Mouse (Mus musculus) forebrain, postnatal 0 days (tissue): Measurements from ENCODE around the gene Cplx1. TPM values are rescaled to one million over a fixed set of nuclear protein-coding genes. Genes with fewer than 3 reads are reported as not detected.
"Not testable (repeated sequence)": the region's sequence is repeated elsewhere in the genome, so short reads cannot be mapped to it uniquely, and the experiment has no call there.

ENCODE experiments used
- ATAC-seq: fragments of 200-750 bp; cut with Nextera tagmentation; 2 replicates; pipeline ENCODE4 v1.8.0; 2017; ENCODE audit warnings: mild to moderate bottlenecking, moderate library complexity
- DNase-seq: peaks from one replicate; pipeline ENCODE4 v3.0.0-alpha.2; 2015
- H3K27ac ChIP-seq: fragments of 300-500 bp; sonication (generic); 2 replicates; pipeline ENCODE4 v1.5.1; 2014; ENCODE audit warnings: low read depth, mild to moderate bottlenecking, antibody characterized with exemption, low read length, moderate library complexity, mixed read lengths
- H3K27me3 ChIP-seq: fragments of 300-500 bp; sonication (generic); 2 replicates; pipeline ENCODE4 v1.6.1; 2014; ENCODE audit warnings: mild to moderate bottlenecking, low read length, mixed read lengths; ENCODE audit not compliant: insufficient read depth
- H3K36me3 ChIP-seq: fragments of 300-500 bp; sonication (generic); 2 replicates; pipeline ENCODE4 v1.6.1; 2014; ENCODE audit warnings: mild to moderate bottlenecking, moderate library complexity; ENCODE audit not compliant: insufficient read depth
- H3K4me1 ChIP-seq: fragments of 300-500 bp; sonication (generic); 2 replicates; pipeline ENCODE4 v1.6.1; 2014; ENCODE audit warnings: antibody characterized with exemption; ENCODE audit not compliant: insufficient read depth
- H3K4me2 ChIP-seq: fragments of 300-500 bp; sonication (generic); 2 replicates; pipeline ENCODE4 v1.6.1; 2014; ENCODE audit warnings: low read depth, mild to moderate bottlenecking, moderate library complexity
- H3K4me3 ChIP-seq: fragments of 300-500 bp; sonication (generic); 2 replicates; pipeline ENCODE4 v1.5.1; 2014; ENCODE audit warnings: low read depth, low read length, mixed read lengths
- H3K9ac ChIP-seq: fragments of 300-500 bp; sonication (generic); 2 replicates; pipeline ENCODE4 v1.6.1; 2014; ENCODE audit warnings: mild to moderate bottlenecking
- H3K9me3 ChIP-seq: fragments of 300-500 bp; sonication (generic); 2 replicates; pipeline ENCODE4 v1.6.1; 2016; ENCODE audit warnings: low read length
- CTCF ChIP-seq: sonication (generic); IDR thresholded peaks from 2 replicates; pipeline ENCODE4 v1.5.1; 2016; ENCODE audit warnings: antibody characterized with exemption, control low read depth, low read depth
- WGBS: fragments of 180-500 bp; shearing (Covaris S2); extraction: QIAGEN DNeasy Blood & Tissue Kit; methylation state at CpG from one replicate; pipeline ENCODE4 v1.1.7; 2014; 5-methylcytosine and 5-hydroxymethylcytosine counted together
- polyA plus RNA-seq: library from polyadenylated mRNA; unstranded; fragments of >200 nt; fragmentation: Nextera tagmentation; extraction: Ambion mirVana; gene quantifications from 2 replicates; pipeline ENCODE4 v1.2.1, GENCODE M21; 2015
- total RNA-seq: library from RNA; depleted of rRNA; stranded (reverse); fragments of >200 nt; gene quantifications from 2 replicates; pipeline ENCODE4 v1.2.3, GENCODE M21; 2014

The Cplx1 gene
- total and polyA plus RNA-seq, 2 experiments from 2014 or later: 38.1 to 146 TPM

DNA sequence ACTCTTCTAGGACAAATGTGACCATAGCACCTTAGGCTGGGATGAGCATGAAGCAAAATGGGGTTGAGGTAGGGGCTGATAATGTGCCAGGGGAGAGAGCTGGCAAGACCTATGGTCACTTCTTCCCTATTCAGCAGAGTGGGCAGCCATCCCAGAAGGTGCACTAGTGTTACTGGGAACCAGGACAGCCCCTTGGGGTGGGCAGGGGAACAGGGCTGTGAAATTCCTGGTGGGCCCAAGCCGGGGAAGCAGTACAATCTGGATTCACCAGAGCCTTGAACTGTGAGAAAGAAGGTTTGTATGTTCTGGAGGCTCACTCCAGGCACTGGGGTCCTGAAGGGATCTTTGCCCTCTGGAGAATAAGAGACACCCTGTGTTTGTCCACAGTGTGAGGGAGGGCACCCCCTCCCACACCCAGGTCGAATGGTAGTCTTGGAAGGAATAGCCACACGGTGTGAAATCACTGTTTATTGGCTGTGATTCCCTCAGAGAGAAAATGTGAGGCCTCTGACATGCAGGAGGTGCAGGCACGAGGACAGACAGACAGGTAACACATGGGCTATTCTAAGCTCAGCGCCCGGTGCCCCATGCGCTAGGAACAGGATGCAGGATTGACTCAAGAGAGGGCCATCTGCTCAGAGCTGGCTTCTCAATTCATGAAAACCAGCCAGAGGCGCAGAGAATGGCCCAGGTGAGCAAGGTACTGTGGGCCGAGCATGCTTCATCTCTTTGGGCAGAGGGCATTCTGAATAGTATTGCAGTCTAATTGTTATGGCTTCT, 31.5 kb downstream of the Cplx1 start:
- Histone ChIP-seq H3K4me2 (no peak overlapping the region), H3K27ac (no peak overlapping the region), H3K27me3 (no peaks in the 10 kb centered on the region), H3K9me3 (no peaks in the 10 kb centered on the region), H3K9ac (no peak overlapping the region), H3K4me1 (no peaks in the 10 kb centered on the region), H3K36me3 (peaks cover 17% of the 10 kb centered on the region), H3K4me3 (no peak overlapping the region)
- no peak for TF ChIP-seq CTCF
- WGBS: 78% methylated on average over 9 of the region's 9 CpGs
- DNase-seq (no peak), ATAC-seq (no peak)

GRCm38 (mm10) chr5:108516655-108517054, 33.2 kb downstream of the Cplx1 start:
- TF ChIP-seq CTCF: no peak
- Histone ChIP-seq H3K4me2 (no peak overlapping the region), H3K4me3 (no peak overlapping the region), H3K9ac (no peak overlapping the region), H3K36me3 (peaks cover 17% of the 10 kb centered on the region), H3K9me3 (no peaks in the 10 kb centered on the region), H3K27ac (no peak overlapping the region), H3K27me3 (no peaks in the 10 kb centered on the region), H3K4me1 (no peaks in the 10 kb centered on the region)
- DNase-seq: no peak
- no peak for ATAC-seq
- WGBS: 90% methylated on average over 3 of the region's 3 CpGs

GRCm38 (mm10) chr5:108515581-108516361, 34.1 kb downstream of the Cplx1 start:
- no peaks in the 10 kb centered on the region for H3K9me3 ChIP-seq
- ATAC-seq: no peak

GRCm38 (mm10) chr5:108502286-108502685, 47.5 kb downstream of the Cplx1 start:
- WGBS: 92% methylated on average over 18 of the region's 18 CpGs
- no peaks in the 10 kb centered on the region for H3K4me1 ChIP-seq
- H3K27ac ChIP-seq: no peak overlapping the region
- ATAC-seq: no peak
- H3K4me3 ChIP-seq: no peak overlapping the region
- no peak for DNase-seq
- TF ChIP-seq CTCF: no peak
- no peaks in the 10 kb centered on the region for H3K27me3 ChIP-seq
- peaks cover 70% of the 10 kb centered on the region for H3K36me3 ChIP-seq
- H3K4me2 ChIP-seq: no peak overlapping the region
- H3K9me3 ChIP-seq: no peaks in the 10 kb centered on the region
- no peak overlapping the region for H3K9ac ChIP-seq

More at GRCm38 (mm10) chr5:108515581-108516361, 34.1 kb downstream of the Cplx1 start:
- Histone ChIP-seq H3K4me3 (no peak overlapping the region), H3K4me2 (no peak overlapping the region), H3K4me1 (no peaks in the 10 kb centered on the region), H3K27ac (no peak overlapping the region), H3K36me3 (peaks cover 17% of the 10 kb centered on the region), H3K27me3 (no peaks in the 10 kb centered on the region), H3K9ac (no peak overlapping the region)
- TF ChIP-seq CTCF: no peak
- no peak for DNase-seq
- 66% methylated on average over 6 of the region's 6 CpGs for WGBS

DNA sequence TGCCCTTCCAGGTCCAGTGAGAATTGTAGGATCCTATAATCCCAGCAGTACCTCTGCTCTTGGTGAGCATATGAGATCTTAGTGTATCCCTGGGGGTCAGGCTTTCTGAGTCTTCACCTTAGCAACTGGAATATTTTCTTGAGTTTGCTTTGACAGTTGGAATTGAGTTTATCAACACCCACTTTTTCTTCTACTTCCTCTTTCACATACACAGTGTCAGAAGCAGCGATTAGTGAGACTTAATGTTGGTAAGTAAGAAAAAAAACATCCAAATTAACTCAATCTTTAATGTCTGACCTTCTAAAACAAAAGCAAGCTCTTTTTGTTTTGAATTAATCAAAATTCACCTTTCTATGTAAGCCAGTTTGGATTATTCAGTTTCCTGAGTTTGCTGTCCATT, 48.3 kb downstream of the Cplx1 start:
- Histone ChIP-seq H3K36me3 (peaks cover 77% of the 10 kb centered on the region), H3K4me2 (no peak overlapping the region), H3K27me3 (no peaks in the 10 kb centered on the region), H3K27ac (no peak overlapping the region), H3K9me3 (no peaks in the 10 kb centered on the region), H3K4me3 (no peak overlapping the region), H3K4me1 (no peaks in the 10 kb centered on the region), H3K9ac (no peak overlapping the region)
- WGBS: 93% methylated on average over 1 of the region's 1 CpGs
- ATAC-seq (no peak), DNase-seq (no peak)
- TF ChIP-seq CTCF: no peak

GRCm38 (mm10) chr5:108486148-108486547, 63.7 kb downstream of the Cplx1 start:
- not testable (repeated sequence) for H3K4me1 ChIP-seq, H3K4me2 ChIP-seq, H3K9ac ChIP-seq, H3K27ac ChIP-seq, H3K4me3 ChIP-seq, DNase-seq, H3K27me3 ChIP-seq, ATAC-seq, H3K9me3 ChIP-seq
- over 99% methylated on average over 4 of the region's 5 CpGs for WGBS
- H3K36me3 ChIP-seq: peaks cover 49% of the 10 kb centered on the region

DNA sequence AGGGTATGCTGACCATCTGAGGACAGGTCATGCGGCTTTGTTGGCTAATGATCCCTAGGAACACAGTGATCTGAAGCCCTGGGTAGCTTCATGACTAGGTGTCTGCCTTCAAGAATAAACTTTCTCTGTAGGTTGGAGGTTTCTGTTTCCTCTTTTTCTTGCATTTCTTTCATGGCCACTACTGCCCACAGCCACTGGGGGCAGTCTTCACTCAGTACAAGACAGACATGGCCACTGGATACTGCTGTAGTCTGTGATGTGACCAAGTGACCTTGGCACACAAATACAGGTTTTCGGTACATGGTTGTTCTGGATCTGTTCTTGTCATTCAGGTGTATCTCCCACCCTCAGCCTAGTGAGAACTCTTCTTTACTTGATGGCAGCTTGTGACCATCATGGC, 64.6 kb downstream of the Cplx1 start:
- no peaks in the 10 kb centered on the region for H3K27me3 ChIP-seq
- no peak overlapping the region for H3K4me3 ChIP-seq
- H3K9ac ChIP-seq: no peak overlapping the region
- ATAC-seq (peak; percentile 18; the same call in 1 of the 2 replicates), DNase-seq (peak; percentile 15)
- no peak overlapping the region for H3K4me2 ChIP-seq
- no peaks in the 10 kb centered on the region for H3K9me3 ChIP-seq
- peaks cover 44% of the 10 kb centered on the region for H3K36me3 ChIP-seq
- H3K27ac ChIP-seq: no peak overlapping the region
- WGBS: 96% methylated on average over 2 of the region's 2 CpGs
- H3K4me1 ChIP-seq: no peaks in the 10 kb centered on the region
- peak; percentile 76 for TF ChIP-seq CTCF
